Mouse (Mus musculus) forebrain, embryonic 12.5 days (tissue): ENCODE measurements around the gene Tns1. TPM values are rescaled to one million over a fixed set of nuclear protein-coding genes. Genes with fewer than 3 reads are reported as not detected.

Experiments
- ATAC-seq: fragments of 200-750 bp; cut with Nextera tagmentation; 2 replicates; pipeline ENCODE4 v1.8.0; 2017; ENCODE audit warnings: moderate TSS enrichment; ENCODE audit not compliant: low FRiP score
- H3K27ac ChIP-seq: fragments of 300-500 bp; sonication (generic); 2 replicates; pipeline ENCODE4 v1.5.1; 2016; ENCODE audit warnings: mild to moderate bottlenecking
- H3K27me3 ChIP-seq: fragments of 300-500 bp; sonication (generic); 2 replicates; pipeline ENCODE4 v1.6.1; 2016; ENCODE audit warnings: mild to moderate bottlenecking
- H3K36me3 ChIP-seq: fragments of 300-500 bp; sonication (generic); replicated peaks from 2 replicates; pipeline ENCODE4 v1.6.1; 2016; ENCODE audit warnings: mild to moderate bottlenecking
- H3K4me1 ChIP-seq: fragments of 300-500 bp; sonication (generic); 2 replicates; pipeline ENCODE4 v1.6.1; 2016
- H3K4me2 ChIP-seq: fragments of 300-500 bp; sonication (generic); 2 replicates; pipeline ENCODE4 v1.6.1; 2016; ENCODE audit warnings: mild to moderate bottlenecking, moderate library complexity
- H3K4me3 ChIP-seq: fragments of 300-500 bp; sonication (generic); replicated peaks from 2 replicates; pipeline ENCODE4 v1.5.1; 2016; ENCODE audit warnings: mild to moderate bottlenecking
- H3K9ac ChIP-seq: fragments of 300-500 bp; sonication (generic); 2 replicates; pipeline ENCODE4 v1.6.1; 2016; ENCODE audit warnings: mild to moderate bottlenecking
- H3K9me3 ChIP-seq: fragments of 300-500 bp; sonication (generic); 2 replicates; pipeline ENCODE4 v1.6.1; 2016
- WGBS: fragments of 180-500 bp; shearing (Covaris S2); methylation state at CpG from one replicate; pipeline ENCODE4 v1.1.7; 2016; 5-methylcytosine and 5-hydroxymethylcytosine counted together
- polyA plus RNA-seq: library from polyadenylated mRNA; unstranded; fragments of >200 nt; fragmentation: Nextera tagmentation; extraction: Ambion mirVana; gene quantifications from 2 replicates; pipeline ENCODE4 v1.2.1, GENCODE M21; 2016

Gene Tns1
- polyA plus RNA-seq, 1 experiment from 2014 or later, result 13.0 TPM

- H3K9me3 ChIP-seq, result no peaks in the 10 kb centered on the region
- no peak overlapping the region for H3K27ac ChIP-seq
- ATAC-seq, result no peak
- WGBS, result 20% methylated on average over 14 of the region's 14 CpGs
- H3K9ac ChIP-seq, result peak overlapping the region; percentile 56; the same call in 1 of the 2 replicates
- H3K4me1 ChIP-seq, result peaks cover 16% of the 10 kb centered on the region
- H3K27me3 ChIP-seq, result peaks cover 27% of the 10 kb centered on the region
- peak overlapping the region; percentile 59 for H3K4me2 ChIP-seq
- H3K36me3 ChIP-seq, result no peaks in the 10 kb centered on the region
- peak overlapping the region; percentile 34 for H3K4me3 ChIP-seq
These were observed 56.4 kb downstream of the Tns1 start for GRCm38 (mm10) chr1:74067866-74068265.

- no peak for ATAC-seq
- Histone ChIP-seq H3K9me3 (no peaks in the 10 kb centered on the region), H3K36me3 (no peaks in the 10 kb centered on the region), H3K27ac (no peak overlapping the region), H3K9ac (no peak overlapping the region), H3K27me3 (peaks cover 27% of the 10 kb centered on the region), H3K4me3 (no peak overlapping the region), H3K4me2 (no peak overlapping the region), H3K4me1 (peaks cover 16% of the 10 kb centered on the region)
- WGBS, result 79% methylated on average over 3 of the region's 3 CpGs
These were observed 57.7 kb downstream of the Tns1 start for GRCm38 (mm10) chr1:74066576-74066975.

- Histone ChIP-seq H3K9ac (no peak overlapping the region), H3K4me1 (peaks cover 16% of the 10 kb centered on the region), H3K4me2 (no peak overlapping the region), H3K27ac (no peak overlapping the region), H3K27me3 (peaks cover 27% of the 10 kb centered on the region), H3K9me3 (no peaks in the 10 kb centered on the region), H3K4me3 (no peak overlapping the region), H3K36me3 (no peaks in the 10 kb centered on the region)
- no peak for ATAC-seq
- WGBS, result 85% methylated on average over 5 of the region's 5 CpGs
These were observed 58.2 kb downstream of the Tns1 start for GRCm38 (mm10) chr1:74066061-74066460.

GRCm38 (mm10) chr1:74060046-74060445, 64.2 kb downstream of the Tns1 start:
- Histone ChIP-seq H3K9ac (no peak overlapping the region), H3K9me3 (no peaks in the 10 kb centered on the region), H3K4me1 (no peaks in the 10 kb centered on the region), H3K4me3 (no peak overlapping the region), H3K36me3 (no peaks in the 10 kb centered on the region), H3K27ac (no peak overlapping the region), H3K4me2 (no peak overlapping the region), H3K27me3 (no peaks in the 10 kb centered on the region)
- 80% methylated on average over 6 of the region's 6 CpGs for WGBS
- ATAC-seq, result no peak

- 92% methylated on average over 5 of the region's 5 CpGs for WGBS
- Histone ChIP-seq H3K4me2 (no peak overlapping the region), H3K27me3 (no peaks in the 10 kb centered on the region), H3K4me3 (no peak overlapping the region), H3K9me3 (no peaks in the 10 kb centered on the region), H3K9ac (no peak overlapping the region), H3K27ac (no peak overlapping the region), H3K4me1 (0 out of 2 replicates have a peak, but pooled peaks cover 2% of the 10 kb centered on the region), H3K36me3 (no peaks in the 10 kb centered on the region)
- no peak for ATAC-seq
These were observed 64.7 kb downstream of the Tns1 start for GRCm38 (mm10) chr1:74059552-74059951.

GRCm38 (mm10) chr1:74058771-74059170, 65.5 kb downstream of the Tns1 start:
- Histone ChIP-seq H3K9me3 (no peaks in the 10 kb centered on the region), H3K27ac (no peak overlapping the region), H3K4me1 (peaks cover 9% of the 10 kb centered on the region; the same call in 1 of the 2 replicates), H3K4me2 (no peak overlapping the region), H3K36me3 (no peaks in the 10 kb centered on the region), H3K4me3 (no peak overlapping the region), H3K9ac (no peak overlapping the region), H3K27me3 (no peaks in the 10 kb centered on the region)
- WGBS, result 89% methylated on average over 4 of the region's 4 CpGs
- no peak for ATAC-seq

- Histone ChIP-seq H3K27me3 (no peaks in the 10 kb centered on the region), H3K4me1 (peaks cover 9% of the 10 kb centered on the region; the same call in 1 of the 2 replicates), H3K36me3 (no peaks in the 10 kb centered on the region), H3K4me3 (no peak overlapping the region), H3K9ac (no peak overlapping the region), H3K4me2 (no peak overlapping the region), H3K27ac (no peak overlapping the region), H3K9me3 (no peaks in the 10 kb centered on the region)
- 85% methylated on average over 4 of the region's 4 CpGs for WGBS
- no peak for ATAC-seq
These were observed 65.9 kb downstream of the Tns1 start for GRCm38 (mm10) chr1:74058309-74058708.

- Histone ChIP-seq H3K9me3 (no peaks in the 10 kb centered on the region), H3K9ac (no peak overlapping the region), H3K4me2 (no peak overlapping the region), H3K36me3 (no peaks in the 10 kb centered on the region), H3K27ac (no peak overlapping the region), H3K27me3 (no peaks in the 10 kb centered on the region), H3K4me1 (peaks cover 9% of the 10 kb centered on the region; the same call in 1 of the 2 replicates), H3K4me3 (no peak overlapping the region)
- no peak for ATAC-seq
- 86% methylated on average over 5 of the region's 5 CpGs for WGBS
These were observed 66.7 kb downstream of the Tns1 start for GRCm38 (mm10) chr1:74057501-74057900.

GRCm38 (mm10) chr1:74055552-74055951, 68.7 kb downstream of the Tns1 start:
- H3K36me3 ChIP-seq, result no peaks in the 10 kb centered on the region
- H3K27ac ChIP-seq, result no peak overlapping the region
- no peak overlapping the region for H3K4me3 ChIP-seq
- no peak for ATAC-seq
- H3K27me3 ChIP-seq, result no peaks in the 10 kb centered on the region
- no peaks in the 10 kb centered on the region for H3K9me3 ChIP-seq
- H3K4me1 ChIP-seq, result peaks cover 9% of the 10 kb centered on the region; the same call in 1 of the 2 replicates
- 85% methylated on average over 4 of the region's 4 CpGs for WGBS
- H3K4me2 ChIP-seq, result no peak overlapping the region
- no peak overlapping the region for H3K9ac ChIP-seq

GRCm38 (mm10) chr1:74054471-74054870, 69.8 kb downstream of the Tns1 start:
- H3K27ac ChIP-seq, result no peak overlapping the region
- WGBS, result 65% methylated on average over 3 of the region's 3 CpGs

GRCm38 (mm10) chr1:74054007-74054406, 70.2 kb downstream of the Tns1 start:
- 35% methylated on average over 7 of the region's 7 CpGs for WGBS
- Histone ChIP-seq H3K4me2 (no peak overlapping the region), H3K9ac (no peak overlapping the region), H3K4me3 (no peak overlapping the region), H3K36me3 (no peaks in the 10 kb centered on the region), H3K4me1 (peaks cover 9% of the 10 kb centered on the region; the same call in 1 of the 2 replicates), H3K27ac (no peak overlapping the region), H3K9me3 (no peaks in the 10 kb centered on the region), H3K27me3 (no peaks in the 10 kb centered on the region)
- no peak for ATAC-seq

More at GRCm38 (mm10) chr1:74054471-74054870, 69.8 kb downstream of the Tns1 start:
- Histone ChIP-seq H3K27me3 (no peaks in the 10 kb centered on the region), H3K4me3 (no peak overlapping the region), H3K9me3 (no peaks in the 10 kb centered on the region), H3K36me3 (no peaks in the 10 kb centered on the region), H3K4me2 (no peak overlapping the region), H3K4me1 (peaks cover 9% of the 10 kb centered on the region; the same call in 1 of the 2 replicates), H3K9ac (no peak overlapping the region)
- ATAC-seq, result no peak

GRCm38 (mm10) chr1:74053068-74053467, 71.2 kb downstream of the Tns1 start:
- H3K4me2 ChIP-seq, result no peak overlapping the region
- no peak overlapping the region for H3K4me3 ChIP-seq
- no peak overlapping the region for H3K9ac ChIP-seq
- no peak for ATAC-seq
- no peaks in the 10 kb centered on the region for H3K36me3 ChIP-seq
- H3K27ac ChIP-seq, result no peak overlapping the region
- peaks cover 9% of the 10 kb centered on the region; the same call in 1 of the 2 replicates for H3K4me1 ChIP-seq
- H3K27me3 ChIP-seq, result no peaks in the 10 kb centered on the region
- WGBS, result 83% methylated on average over 2 of the region's 2 CpGs
- no peaks in the 10 kb centered on the region for H3K9me3 ChIP-seq

GRCm38 (mm10) chr1:74051349-74051748, 72.9 kb downstream of the Tns1 start:
- no peak overlapping the region for H3K9ac ChIP-seq
- H3K4me3 ChIP-seq, result no peak overlapping the region
- 57% methylated on average over 2 of the region's 2 CpGs for WGBS
- H3K4me2 ChIP-seq, result no peak overlapping the region
- H3K9me3 ChIP-seq, result no peaks in the 10 kb centered on the region
- H3K27ac ChIP-seq, result no peak overlapping the region
- peaks cover 9% of the 10 kb centered on the region; the same call in 1 of the 2 replicates for H3K4me1 ChIP-seq
- ATAC-seq, result no peak
- no peaks in the 10 kb centered on the region for H3K36me3 ChIP-seq
- H3K27me3 ChIP-seq, result no peaks in the 10 kb centered on the region
